Mouse (Mus musculus): ENCODE data around the gene Gm49366. TPM values are rescaled to one million over a fixed set of nuclear protein-coding genes. Genes with fewer than 3 reads are reported as not detected.
A peak's percentile ranks its signal among the peaks of the same experiment; 100 is the strongest.
"Not testable (repeated sequence)": the region's sequence is repeated elsewhere in the genome, so short reads cannot be mapped to it uniquely, and the experiment has no call there.

Gm49366 gene
- polyA plus RNA-seq, 1 experiment, result not detected

- not testable (repeated sequence) for H3K79me3 ChIP-seq (ENCODE audit: low read depth); H3ac ChIP-seq (ENCODE audit: control insufficient read depth, insufficient read length, low read depth); H3K36me3 ChIP-seq (ENCODE audit: control insufficient read depth, insufficient read depth); H3K79me2 ChIP-seq (ENCODE audit: control insufficient read depth, insufficient read depth); H3K4me3 ChIP-seq (ENCODE audit: insufficient read depth, poor library complexity, severe bottlenecking); H3K27me3 ChIP-seq (ENCODE audit: control insufficient read depth, insufficient read depth, insufficient read length)
- peak; percentile 51 for TF ChIP-seq USF1 (IDR thresholded peaks at IDR 0.05; ENCODE audit: low read depth)
Observed at GRCm38 (mm10) chr12:84100604-84101492, 62.1 kb downstream of the Gm49366 start, which contains the start of gene Acot6. Gene Acot6 (plus strand): TSS chr12:84100654.

DNA sequence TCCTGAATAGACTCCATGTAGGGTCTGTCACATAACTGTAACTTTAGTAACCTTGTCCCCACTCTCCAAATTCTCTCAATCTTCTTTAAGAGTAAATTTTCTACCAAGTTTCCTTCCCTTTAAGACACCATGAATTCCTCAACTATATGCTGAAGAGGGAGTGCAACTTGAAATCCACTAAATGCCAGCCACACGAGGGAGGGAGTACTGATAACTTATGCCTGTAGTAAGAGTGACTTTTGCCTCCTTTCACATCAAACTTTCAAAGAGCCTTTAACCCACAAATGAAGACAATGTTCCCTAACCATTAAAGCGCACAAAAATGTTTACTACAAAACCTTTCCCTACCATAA lies 62.7 kb downstream of the Gm49366 start:
- Histone ChIP-seq H3K27me3 (ENCODE audit: control insufficient read depth, insufficient read depth, insufficient read length) (no peaks in the 10 kb centered on the region), H3K79me2 (ENCODE audit: control insufficient read depth, insufficient read depth) (no peaks in the 10 kb centered on the region), H3K79me3 (ENCODE audit: low read depth) (no peaks in the 10 kb centered on the region), H3K36me3 (ENCODE audit: control insufficient read depth, insufficient read depth) (no peaks in the 10 kb centered on the region), H3ac (ENCODE audit: control insufficient read depth, insufficient read length, low read depth) (no peak overlapping the region), H3K4me3 (ENCODE audit: insufficient read depth, poor library complexity, severe bottlenecking) (no peak overlapping the region)
- TF ChIP-seq USF1 (IDR thresholded peaks at IDR 0.05; ENCODE audit: low read depth) (no peak), CEBPB (IDR thresholded peaks at IDR 0.05; ENCODE audit: low read depth) (no peak), MYOD1 (IDR thresholded peaks at IDR 0.05; ENCODE audit: control insufficient read depth, insufficient read length, low read depth) (no peak), MYOG (IDR thresholded peaks at IDR 0.05; ENCODE audit: control insufficient read depth, extremely low read depth, insufficient read length) (no peak), CTCF (IDR thresholded peaks at IDR 0.05; ENCODE audit: control insufficient read depth, insufficient read depth, insufficient read length) (no peak), MAX (IDR thresholded peaks at IDR 0.05) (no peak), FOSL1 (IDR thresholded peaks at IDR 0.05; ENCODE audit: insufficient read depth, low read length, poor library complexity, severe bottlenecking) (no peak)

GRCm38 (mm10) chr12:84107012-84107411 lies 68.3 kb downstream of the Gm49366 start:
- no peaks in the 10 kb centered on the region for H3K36me3 ChIP-seq (ENCODE audit: control insufficient read depth, insufficient read depth)
- no peaks in the 10 kb centered on the region for H3K79me2 ChIP-seq (ENCODE audit: control insufficient read depth, insufficient read depth)
- H3K79me3 ChIP-seq (ENCODE audit: low read depth), result no peaks in the 10 kb centered on the region
- no peaks in the 10 kb centered on the region for H3K27me3 ChIP-seq (ENCODE audit: control insufficient read depth, insufficient read depth, insufficient read length)
- no peak overlapping the region for H3ac ChIP-seq (ENCODE audit: control insufficient read depth, insufficient read length, low read depth)
- TF ChIP-seq USF1 (IDR thresholded peaks at IDR 0.05; ENCODE audit: low read depth), result no peak
- TF ChIP-seq MYOG (IDR thresholded peaks at IDR 0.05; ENCODE audit: control insufficient read depth, extremely low read depth, insufficient read length), result no peak
- no peak for TF ChIP-seq MYOD1 (IDR thresholded peaks at IDR 0.05; ENCODE audit: control insufficient read depth, insufficient read length, low read depth)
- TF ChIP-seq CEBPB (IDR thresholded peaks at IDR 0.05; ENCODE audit: low read depth), result no peak
- no peak for TF ChIP-seq CTCF (IDR thresholded peaks at IDR 0.05; ENCODE audit: control insufficient read depth, insufficient read depth, insufficient read length)
- no peak for TF ChIP-seq MAX (IDR thresholded peaks at IDR 0.05)
- TF ChIP-seq FOSL1 (IDR thresholded peaks at IDR 0.05; ENCODE audit: insufficient read depth, low read length, poor library complexity, severe bottlenecking), result no peak
- H3K4me3 ChIP-seq (ENCODE audit: insufficient read depth, poor library complexity, severe bottlenecking), result no peak overlapping the region

DNA sequence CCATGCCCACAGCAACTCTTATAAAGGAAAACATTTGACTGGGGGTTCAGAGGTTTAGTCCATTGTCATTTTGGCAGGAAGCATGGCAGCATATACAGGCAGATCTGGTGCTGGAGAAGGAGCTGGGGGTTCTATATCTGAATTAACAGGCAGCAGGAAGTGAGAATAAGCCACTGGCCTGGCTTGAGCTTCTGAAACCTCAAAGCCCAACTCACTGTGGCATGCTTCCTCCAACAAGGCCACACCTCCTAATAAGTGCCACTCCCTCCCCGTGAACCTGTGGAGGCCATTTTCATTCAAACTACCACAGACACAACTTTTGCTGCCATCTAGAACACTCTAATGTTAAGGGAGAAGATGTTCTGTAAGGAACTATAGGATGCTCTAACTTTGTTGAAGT lies 69.0 kb downstream of the Gm49366 start:
- TF ChIP-seq USF1 (IDR thresholded peaks at IDR 0.05; ENCODE audit: low read depth), result no peak
- no peak for TF ChIP-seq MYOD1 (IDR thresholded peaks at IDR 0.05; ENCODE audit: control insufficient read depth, insufficient read length, low read depth)
- no peak for TF ChIP-seq MAX (IDR thresholded peaks at IDR 0.05)
- TF ChIP-seq CEBPB (IDR thresholded peaks at IDR 0.05; ENCODE audit: low read depth), result no peak
- no peak for TF ChIP-seq FOSL1 (IDR thresholded peaks at IDR 0.05; ENCODE audit: insufficient read depth, low read length, poor library complexity, severe bottlenecking)
- no peak for TF ChIP-seq CTCF (IDR thresholded peaks at IDR 0.05; ENCODE audit: control insufficient read depth, insufficient read depth, insufficient read length)
- no peak for TF ChIP-seq MYOG (IDR thresholded peaks at IDR 0.05; ENCODE audit: control insufficient read depth, extremely low read depth, insufficient read length)
- H3K36me3 ChIP-seq (ENCODE audit: control insufficient read depth, insufficient read depth), result no peaks in the 10 kb centered on the region

More for the DNA sequence above, 69.0 kb downstream of the Gm49366 start:
- Histone ChIP-seq H3K4me3 (ENCODE audit: insufficient read depth, poor library complexity, severe bottlenecking) (no peak overlapping the region), H3ac (ENCODE audit: control insufficient read depth, insufficient read length, low read depth) (no peak overlapping the region), H3K79me2 (ENCODE audit: control insufficient read depth, insufficient read depth) (no peaks in the 10 kb centered on the region), H3K79me3 (ENCODE audit: low read depth) (no peaks in the 10 kb centered on the region), H3K27me3 (ENCODE audit: control insufficient read depth, insufficient read depth, insufficient read length) (no peaks in the 10 kb centered on the region)

Other genes starting within 250 kb of the Gm49366 start
- 11.2 TPM for gene Numb, start 117.0 kb upstream of the Gm49366 start, polyA plus RNA-seq (2012; fragmentation: generic; extraction: Trizol)
- gene Riox1, start 88.3 kb upstream of the Gm49366 start, polyA plus RNA-seq (2012; fragmentation: generic; extraction: Trizol), result 18.7 TPM
- gene Heatr4, start 54.1 kb upstream of the Gm49366 start, polyA plus RNA-seq (2012; fragmentation: generic; extraction: Trizol), result not detected
- gene Acot2, start 51.1 kb upstream of the Gm49366 start, polyA plus RNA-seq (2012; fragmentation: generic; extraction: Trizol), result 2.6 TPM
- 0.41 TPM for gene Acot1, start 29.4 kb upstream of the Gm49366 start, polyA plus RNA-seq (2012; fragmentation: generic; extraction: Trizol)
- under 0.01 TPM for gene Acot4, start 556 bp upstream of the Gm49366 start, polyA plus RNA-seq (2012; fragmentation: generic; extraction: Trizol)
- gene Acot3, start 13.2 kb downstream of the Gm49366 start, polyA plus RNA-seq (2012; fragmentation: generic; extraction: Trizol), result not detected
- not detected for gene Acot5, start 30.4 kb downstream of the Gm49366 start, polyA plus RNA-seq (2012; fragmentation: generic; extraction: Trizol)
- gene Acot6, start 61.7 kb downstream of the Gm49366 start, polyA plus RNA-seq (2012; fragmentation: generic; extraction: Trizol), result 0.25 TPM
- 4.7 TPM for gene Dnal1, start 75.4 kb downstream of the Gm49366 start, polyA plus RNA-seq (2012; fragmentation: generic; extraction: Trizol)
- gene Pnma1, start 109.6 kb downstream of the Gm49366 start, polyA plus RNA-seq (2012; fragmentation: generic; extraction: Trizol), result 0.46 TPM
- gene Elmsan1, start 179.9 kb downstream of the Gm49366 start, polyA plus RNA-seq (2012; fragmentation: generic; extraction: Trizol), result 6.5 TPM
- 13.3 TPM for gene Ptgr2, start 246.3 kb downstream of the Gm49366 start, polyA plus RNA-seq (2012; fragmentation: generic; extraction: Trizol)